Mouse (Mus musculus): ENCODE measurements at regions not wholly inside any gene's neighbourhood (a gene's known extent, or its start where the extent isn't known, plus 50 kb on each side); places are given as distances from the start of the nearest gene placed in this dataset.
"Not testable (repeated sequence)": the region's sequence is repeated elsewhere in the genome, so short reads cannot be mapped to it uniquely, and the experiment has no call there.

DNA sequence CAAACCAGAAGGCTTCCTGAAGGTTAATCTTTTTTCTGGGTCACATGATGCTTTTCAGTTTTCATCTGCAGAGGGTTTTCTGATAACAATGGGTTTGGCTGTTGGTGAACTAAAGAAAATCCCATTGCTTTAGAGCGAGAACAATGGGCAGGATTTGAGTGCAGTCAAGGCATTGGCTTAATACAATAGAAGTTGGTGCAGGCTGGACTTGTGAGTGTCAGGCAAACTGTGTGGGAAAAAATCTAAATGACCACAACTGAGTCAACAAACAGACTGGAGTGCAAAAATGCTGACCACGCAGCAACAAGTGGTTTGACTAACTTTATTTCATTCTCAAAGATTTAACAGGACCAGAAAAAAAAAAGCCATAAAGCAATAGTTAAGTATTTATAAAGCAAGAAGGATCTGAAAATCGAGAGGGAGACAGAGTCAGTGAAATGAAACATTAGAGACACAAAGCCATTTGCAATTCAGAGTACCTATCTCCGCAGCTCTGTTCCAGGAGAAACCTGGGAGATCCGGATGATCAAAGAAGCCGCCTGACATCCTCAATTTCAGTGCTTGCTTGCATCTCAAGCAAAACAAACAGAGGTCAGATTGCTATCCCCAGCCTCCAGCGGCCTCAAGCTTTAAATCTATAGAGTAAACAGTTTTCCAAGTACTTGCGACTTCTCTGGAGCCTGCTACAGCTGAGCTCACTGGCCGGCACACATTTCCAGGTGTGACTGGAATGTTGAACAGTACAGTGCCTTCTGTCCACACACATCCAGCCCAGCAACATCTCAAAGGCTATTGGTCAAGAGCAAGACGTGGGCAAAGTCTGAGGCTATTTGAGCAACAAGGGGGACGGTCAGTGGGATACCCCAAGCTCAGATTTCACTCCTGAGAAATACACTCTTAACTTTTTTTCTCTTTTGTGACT lies 229.5 kb upstream of the Arglu1 start:
- DNase-seq, result no peak

DNA sequence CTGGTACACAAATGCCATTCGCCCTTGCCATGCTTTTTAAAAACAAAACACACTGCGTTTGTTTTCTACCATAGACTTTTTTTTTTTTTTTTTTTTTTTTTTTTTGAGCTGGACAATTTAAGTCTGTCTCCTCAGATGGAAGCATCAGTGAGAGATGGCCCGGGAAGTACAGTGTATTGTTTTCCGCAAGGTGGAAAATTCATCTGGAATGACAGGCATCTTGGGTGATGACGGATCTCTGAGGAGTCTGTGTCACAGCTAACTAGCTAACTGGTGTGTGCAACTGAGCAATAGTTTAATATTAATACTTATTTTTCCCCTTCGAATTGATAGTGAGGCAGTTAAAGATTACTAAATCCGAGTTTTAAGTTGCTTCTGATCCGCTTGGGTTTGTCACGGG lies 228.7 kb upstream of the Arglu1 start:
- DNase-seq, result no peak

GRCm38 (mm10) chr8:8907478-8908165 lies 217.3 kb upstream of the Arglu1 start:
- DNase-seq, result no peak

- DNase-seq, result no peak
Measured at GRCm38 (mm10) chr8:8892996-8893395, 202.7 kb upstream of the Arglu1 start.

DNA sequence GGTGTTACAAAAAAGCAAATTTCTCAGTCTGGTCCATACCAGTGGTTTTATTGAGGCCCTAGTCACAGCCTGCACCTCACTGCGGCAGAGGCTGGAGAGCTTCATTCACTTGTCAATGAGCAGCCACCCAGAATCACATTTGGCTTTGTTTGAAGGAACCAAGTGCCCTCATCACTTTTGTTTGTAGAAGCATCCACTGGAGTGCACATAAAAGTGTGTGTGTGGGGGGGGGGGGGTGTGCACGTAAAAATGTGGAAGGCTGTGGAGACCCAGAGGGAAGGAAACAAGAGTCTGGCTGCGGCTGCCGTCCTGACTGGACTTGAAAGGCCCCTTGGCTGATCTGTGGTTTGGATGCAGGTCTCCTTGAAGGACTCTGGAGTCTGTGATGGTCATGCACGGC lies 187.0 kb upstream of the Arglu1 start:
- no peak for DNase-seq

GRCm38 (mm10) chr8:8876879-8877278 lies 186.6 kb upstream of the Arglu1 start:
- no peak for DNase-seq

DNA sequence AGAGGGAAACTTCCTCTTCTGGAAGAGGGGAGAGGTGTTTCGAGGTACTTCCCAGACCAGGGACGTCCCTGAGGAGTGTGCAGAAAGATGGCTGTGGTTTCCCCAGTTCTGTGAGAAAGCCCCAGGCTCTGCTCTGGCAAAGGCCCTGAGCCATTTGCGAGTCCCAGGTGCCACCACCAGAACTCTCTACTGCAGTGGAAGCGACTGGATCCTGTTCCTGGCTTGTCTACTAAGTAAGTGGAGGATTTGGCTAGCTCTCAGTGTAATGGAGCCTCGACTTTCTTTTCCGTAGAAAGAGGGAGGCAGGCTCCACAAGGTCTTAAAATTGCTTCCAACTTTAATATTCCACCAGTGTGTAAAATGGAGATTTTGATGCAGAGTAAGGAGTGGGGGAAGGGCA lies 186.1 kb upstream of the Arglu1 start:
- DNase-seq, result no peak

DNA sequence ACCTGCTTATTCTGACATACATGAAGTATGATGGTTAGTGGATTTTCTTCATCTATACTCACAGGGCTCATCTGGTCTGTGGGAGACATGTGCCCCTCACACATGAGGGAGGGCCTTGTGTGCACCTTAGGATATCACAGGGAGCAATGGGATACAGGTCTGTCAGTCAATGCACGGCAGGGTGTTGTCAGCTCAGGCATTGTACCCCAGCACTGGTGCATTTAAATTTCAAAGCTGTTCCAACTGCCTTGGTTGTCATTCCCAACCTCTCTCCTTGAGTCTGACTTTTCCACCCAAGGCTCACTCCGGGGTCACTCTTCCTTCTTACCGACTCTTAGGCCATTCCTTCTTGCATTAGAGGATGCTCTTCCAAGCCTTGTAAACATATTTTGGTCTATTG lies 181.6 kb upstream of the Arglu1 start:
- no peak for DNase-seq

DNA sequence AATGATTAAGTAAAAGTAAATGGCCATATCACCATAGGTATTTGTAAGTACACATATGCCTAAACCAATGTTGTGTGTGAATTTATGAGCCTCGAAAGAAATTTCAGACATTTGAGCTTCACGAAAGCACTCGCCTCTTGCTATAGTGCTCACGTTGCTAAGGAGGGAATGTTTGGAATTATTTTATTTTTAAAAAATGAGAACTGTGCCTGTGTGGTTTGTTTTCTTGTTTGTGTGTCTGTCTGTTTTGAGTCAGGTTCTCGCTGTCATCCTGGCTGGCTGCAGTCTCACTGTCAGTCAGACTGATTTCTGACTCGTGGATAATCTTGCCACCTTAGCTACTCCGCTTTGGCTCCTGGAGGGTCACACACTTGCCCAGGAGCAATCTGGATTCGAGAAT lies 180.7 kb upstream of the Arglu1 start:
- DNase-seq, result no peak

DNA sequence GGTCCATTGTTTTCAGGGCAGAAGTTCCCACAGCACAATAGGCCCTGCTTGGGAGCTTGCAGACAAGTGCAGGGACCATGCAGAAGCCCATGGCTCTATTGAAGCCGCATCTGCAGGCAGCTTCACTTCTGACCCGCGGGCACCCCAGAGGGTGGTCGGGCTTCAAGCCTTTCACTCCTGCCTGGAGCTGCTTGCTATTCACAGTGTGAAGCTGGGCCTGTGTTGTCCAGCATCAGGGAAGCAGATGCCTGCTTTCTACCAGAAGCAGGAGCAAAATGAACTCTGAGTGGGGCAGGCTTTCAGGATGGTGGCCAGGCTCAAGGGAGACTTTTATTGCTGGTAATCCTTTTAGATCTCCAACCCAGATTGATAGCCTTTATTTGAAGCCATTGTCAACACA lies 180.2 kb upstream of the Arglu1 start:
- DNase-seq, result no peak

DNA sequence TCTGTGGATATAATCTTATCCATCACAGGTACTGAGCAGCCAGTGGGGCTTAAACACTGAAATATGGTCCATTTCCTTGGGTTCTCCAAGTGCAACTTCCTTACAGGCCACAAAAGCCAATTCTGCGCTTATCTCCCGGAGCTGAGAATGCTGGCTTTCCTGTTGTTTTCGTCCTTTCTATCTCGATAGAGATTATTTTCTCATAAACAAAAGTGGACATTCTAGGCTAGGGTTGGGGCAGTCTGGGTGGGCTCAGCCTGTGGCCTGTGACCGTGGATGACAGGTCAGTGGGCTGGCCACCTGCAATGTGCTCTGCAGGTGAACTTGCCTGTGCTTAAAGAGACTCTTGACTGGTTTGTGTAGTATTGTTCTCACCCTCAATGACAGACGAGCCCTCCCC lies 179.0 kb upstream of the Arglu1 start:
- no peak for DNase-seq

DNA sequence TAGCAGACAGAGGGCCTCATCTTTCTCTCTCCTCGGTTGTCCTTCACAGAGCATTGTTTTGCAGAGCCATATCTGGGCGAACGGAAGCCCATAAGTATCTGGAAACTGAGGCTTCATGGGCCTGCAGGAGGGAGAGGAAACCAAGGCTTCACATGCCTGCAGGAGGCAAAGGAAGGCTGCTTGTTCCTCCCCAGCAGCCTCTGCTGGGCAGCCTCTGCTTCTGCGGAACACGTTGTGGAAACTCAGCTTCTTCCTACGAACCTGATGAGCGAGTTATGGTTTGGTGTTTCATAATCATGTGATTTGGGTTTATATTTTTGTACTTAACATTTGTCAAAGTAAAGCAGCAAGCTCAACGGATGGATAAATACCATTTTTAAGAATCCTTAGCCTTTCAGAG lies 177.6 kb upstream of the Arglu1 start:
- no peak for DNase-seq

GRCm38 (mm10) chr8:8867126-8867777 lies 176.9 kb upstream of the Arglu1 start:
- DNase-seq, result peak; percentile 28

GRCm38 (mm10) chr8:8862767-8863166 lies 172.4 kb upstream of the Arglu1 start:
- DNase-seq, result no peak

DNA sequence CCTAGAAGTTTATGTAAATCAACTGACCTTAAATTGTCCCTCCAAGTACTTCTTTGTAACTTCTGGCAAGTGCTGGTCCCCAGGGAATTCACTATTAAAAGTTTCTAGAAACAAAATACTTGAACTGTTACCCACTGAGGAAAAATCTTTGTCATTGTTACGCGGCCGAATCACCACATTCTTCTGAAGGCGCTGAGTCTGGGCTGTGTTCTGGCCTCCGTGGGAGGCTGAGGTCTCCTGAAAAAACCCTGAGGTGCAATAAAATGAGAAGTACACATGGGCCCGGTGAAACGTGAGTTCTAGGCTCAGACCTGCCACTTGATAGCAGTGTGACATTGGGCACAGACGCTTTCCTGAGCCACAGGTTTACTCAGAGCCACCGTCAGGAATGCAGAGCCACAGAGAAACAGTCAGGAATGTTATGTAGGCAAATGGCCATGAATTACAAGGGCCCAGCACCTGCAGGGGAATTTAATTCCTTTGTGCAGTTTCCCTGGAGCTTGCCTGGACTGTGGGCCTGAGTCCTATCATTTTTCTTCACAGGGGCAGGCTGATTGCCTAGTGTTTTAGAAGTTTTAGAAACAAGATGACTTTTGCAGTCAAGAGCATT lies 171.1 kb upstream of the Arglu1 start:
- DNase-seq, result no peak

DNA sequence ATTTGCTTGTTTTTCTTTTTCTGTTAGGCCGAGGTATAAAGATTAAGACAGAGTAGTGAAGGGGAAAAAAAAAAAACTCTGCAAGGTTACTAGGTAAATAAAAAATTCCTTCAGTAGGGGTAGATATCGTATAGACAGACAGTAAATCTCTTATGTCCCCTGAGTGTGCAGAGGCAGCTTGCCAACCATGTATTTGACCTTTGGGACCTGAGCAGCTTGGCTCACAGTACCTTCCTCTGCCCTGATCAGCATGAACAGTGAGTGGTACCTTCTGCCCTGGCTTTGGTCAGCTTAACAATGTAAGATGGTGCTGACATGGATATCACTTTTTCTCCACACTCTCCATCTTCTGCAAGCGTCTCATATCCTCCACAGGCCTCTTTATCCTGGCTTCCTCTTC lies 168.3 kb upstream of the Arglu1 start:
- no peak for DNase-seq

- DNase-seq, result no peak
Measured at GRCm38 (mm10) chr8:8852656-8853366, 162.5 kb upstream of the Arglu1 start.

GRCm38 (mm10) chr8:8851271-8851670 lies 160.9 kb upstream of the Arglu1 start:
- no peak for DNase-seq

- no peak for DNase-seq
Measured at GRCm38 (mm10) chr8:8850766-8851165, 160.4 kb upstream of the Arglu1 start.

DNA sequence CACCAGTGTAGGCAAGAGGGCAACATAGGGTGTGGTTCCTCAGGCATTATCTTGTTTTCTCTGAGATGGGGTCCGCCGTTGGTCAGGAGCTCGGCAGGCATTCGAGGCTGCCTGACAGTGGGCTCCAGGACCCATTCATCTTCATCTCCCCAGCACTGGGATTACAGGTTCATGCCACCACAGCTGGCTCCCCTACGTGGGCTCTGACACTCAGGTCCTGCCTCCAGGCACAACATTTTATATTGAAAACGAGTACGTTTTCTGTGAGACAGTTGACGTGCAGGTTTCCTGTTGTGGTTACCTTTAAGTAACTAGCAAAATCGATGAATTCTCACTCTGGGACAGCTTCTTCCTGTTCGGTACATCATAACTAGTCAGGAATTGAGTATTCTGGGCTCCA lies 157.3 kb upstream of the Arglu1 start:
- no peak for DNase-seq

DNA sequence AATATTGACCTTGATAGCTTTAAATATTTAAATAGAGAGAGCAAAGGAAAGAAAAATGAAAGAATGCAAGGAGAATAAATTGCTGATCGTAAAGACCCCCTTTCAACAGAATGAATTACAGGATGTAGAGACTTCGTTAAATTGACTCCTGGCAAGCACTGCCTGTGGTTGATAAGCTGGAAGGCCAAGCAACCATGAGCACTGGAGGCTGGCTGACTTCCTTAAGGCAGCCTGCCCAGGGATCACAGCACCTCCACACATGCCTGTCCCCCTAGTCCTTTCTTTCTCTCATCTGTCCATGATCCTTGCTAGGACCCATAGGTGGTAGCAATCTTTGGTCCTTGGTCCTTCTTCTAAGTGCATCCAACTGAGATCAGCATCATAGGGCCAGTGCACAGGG lies 152.0 kb upstream of the Arglu1 start:
- DNase-seq, result no peak

DNA sequence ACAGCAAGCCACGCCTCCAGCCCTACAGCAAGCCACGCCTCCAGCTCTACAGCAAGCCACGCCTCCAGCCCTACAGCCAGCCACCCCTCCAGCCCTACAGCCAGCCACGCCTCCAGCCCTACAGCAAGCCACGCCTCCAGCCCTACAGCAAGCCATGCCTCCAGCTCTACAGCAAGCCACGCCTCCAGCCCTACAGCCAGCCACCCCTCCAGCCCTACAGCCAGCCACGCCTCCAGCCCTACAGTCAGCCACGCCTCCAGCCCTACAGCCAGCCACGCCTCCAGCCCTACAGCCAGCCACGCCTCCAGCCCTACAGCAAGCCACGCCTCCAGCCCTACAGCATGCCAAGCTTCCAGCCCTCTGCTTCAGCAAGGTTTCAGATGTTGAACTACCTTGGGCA lies 145.8 kb upstream of the Arglu1 start:
- DNase-seq, result not testable (repeated sequence)

DNA sequence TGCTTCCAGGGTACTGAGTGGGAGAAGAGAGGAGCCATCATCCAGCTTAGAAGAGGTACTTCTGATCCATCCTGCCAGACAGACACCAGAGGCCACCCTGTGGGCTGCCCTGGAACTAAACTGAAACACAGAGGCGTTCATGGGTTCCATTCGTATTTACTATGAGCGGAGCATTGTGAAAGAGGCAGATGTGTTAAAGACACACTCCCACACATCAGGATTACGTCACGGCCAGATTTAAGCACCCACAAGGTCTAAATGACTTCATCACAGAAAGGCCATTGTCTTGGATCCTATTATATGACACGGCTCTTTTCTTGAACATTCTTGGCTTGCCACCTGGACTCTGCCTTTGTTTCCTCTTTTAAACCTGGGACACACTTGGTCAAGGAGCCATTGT lies 141.0 kb upstream of the Arglu1 start:
- DNase-seq, result no peak
